Mouse (Mus musculus) thymus, adult 2 months (tissue): ENCODE measurements around the gene Pex13. TPM values are rescaled to one million over a fixed set of nuclear protein-coding genes. Genes with fewer than 3 reads are reported as not detected.

Source experiments
- DNase-seq: peaks from one replicate; pipeline ENCODE4 v3.0.0; 2021
- H3K27ac ChIP-seq: fragments of 200-500 bp; 2 replicates; pipeline ENCODE4 v1.5.1; 2012; ENCODE audit warnings: low read length, control low read depth; ENCODE audit not compliant: control insufficient read depth, insufficient read depth
- H3K27me3 ChIP-seq: fragments of 200-500 bp; 2 replicates; pipeline ENCODE4 v1.6.1; 2012; ENCODE audit warnings: mild to moderate bottlenecking, low read length, moderate library complexity, mixed read lengths; ENCODE audit not compliant: control insufficient read depth, insufficient read depth
- H3K36me3 ChIP-seq: fragments of 200-500 bp; 2 replicates; pipeline ENCODE4 v1.6.1; 2012; ENCODE audit warnings: mild to moderate bottlenecking, low read length, moderate library complexity; ENCODE audit not compliant: control insufficient read depth, insufficient read depth
- H3K4me1 ChIP-seq: fragments of 200-500 bp; replicated peaks from 2 replicates; pipeline ENCODE4 v1.6.1; 2012; ENCODE audit warnings: low read length; ENCODE audit not compliant: control insufficient read depth, insufficient read depth
- H3K4me3 ChIP-seq: fragments of 200-500 bp; 2 replicates; pipeline ENCODE4 v1.5.1; 2012; ENCODE audit warnings: mild to moderate bottlenecking, low read length, control low read depth, moderate library complexity; ENCODE audit not compliant: control insufficient read depth, insufficient read depth
- CTCF ChIP-seq: fragments of 200-500 bp; IDR thresholded peaks from 2 replicates; pipeline ENCODE4 v1.5.1; 2012; ENCODE audit warnings: mild to moderate bottlenecking, control low read depth, low read length, moderate library complexity, borderline replicate concordance; ENCODE audit not compliant: control insufficient read depth, poor library complexity, insufficient read depth; ENCODE audit errors: extremely low read depth
- POLR2A ChIP-seq: fragments of 200-500 bp; IDR thresholded peaks from 2 replicates; pipeline ENCODE4 v1.6.1; 2012; ENCODE audit warnings: mild to moderate bottlenecking, low read length, control low read depth, moderate library complexity; ENCODE audit not compliant: control insufficient read depth, poor library complexity, insufficient read depth; ENCODE audit errors: extremely low read depth
- WGBS: fragments of 180-500 bp; shearing (Covaris S2); methylation state at CpG from one replicate; pipeline ENCODE4 v1.1.7; 2018; 5-methylcytosine and 5-hydroxymethylcytosine counted together
- polyA plus RNA-seq: library from polyadenylated mRNA; depleted of rRNA; stranded (reverse); fragments of >200 nt; gene quantifications from 2 replicates; pipeline ENCODE4 v1.2.3, GENCODE M21; 2012

Pex13 gene
- polyA plus RNA-seq, 1 experiment: 7.5 TPM

GRCm38 (mm10) chr11:23695847-23696246 lies 30.1 kb upstream of the Pex13 start:
- H3K4me3 ChIP-seq: no peak overlapping the region
- TF ChIP-seq CTCF: no peak
- TF ChIP-seq POLR2A: no peak
- no peak for DNase-seq
- H3K4me1 ChIP-seq: no peaks in the 10 kb centered on the region; the same call in 1 of the 2 replicates
- no peaks in the 10 kb centered on the region for H3K36me3 ChIP-seq
- H3K27ac ChIP-seq: no peak overlapping the region
- no peaks in the 10 kb centered on the region for H3K27me3 ChIP-seq

DNA sequence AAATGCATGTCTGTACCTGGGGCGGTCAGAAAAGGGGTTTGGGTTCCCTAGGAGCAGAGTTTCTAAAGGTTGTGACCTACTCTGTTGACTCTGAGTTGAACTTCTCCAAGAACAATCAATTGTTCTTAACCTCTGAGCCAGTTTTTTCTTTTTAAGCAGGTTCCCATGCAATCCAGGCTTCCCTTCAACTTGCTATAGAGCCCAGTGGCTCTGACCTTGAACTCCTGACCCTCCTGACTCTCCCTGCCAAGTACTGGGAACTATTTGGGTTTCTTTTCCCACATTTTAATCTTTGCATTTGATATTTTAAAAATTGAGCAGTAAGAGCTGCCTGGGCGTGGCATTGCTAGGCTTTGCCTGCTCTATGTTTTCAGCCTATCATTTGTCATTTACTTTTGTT lies 27.5 kb upstream of the Pex13 start:
- H3K4me1 ChIP-seq: peaks cover 2% of the 10 kb centered on the region
- H3K36me3 ChIP-seq: no peaks in the 10 kb centered on the region
- no peak overlapping the region for H3K27ac ChIP-seq
- DNase-seq: no peak
- TF ChIP-seq POLR2A (no peak), CTCF (no peak)
- no peaks in the 10 kb centered on the region for H3K27me3 ChIP-seq
- 94% methylated on average over 2 of the region's 2 CpGs for WGBS
- no peak overlapping the region for H3K4me3 ChIP-seq

- Histone ChIP-seq H3K4me1 (peaks cover 2% of the 10 kb centered on the region), H3K36me3 (0 out of 2 replicates have a peak, but pooled peaks cover 3% of the 10 kb centered on the region), H3K4me3 (no peak overlapping the region), H3K27me3 (no peaks in the 10 kb centered on the region), H3K27ac (no peak overlapping the region)
- 84% methylated on average over 1 of the region's 1 CpGs for WGBS
- DNase-seq: no peak
- TF ChIP-seq POLR2A: no peak
- no peak for TF ChIP-seq CTCF
These were observed 22.3 kb upstream of the Pex13 start for GRCm38 (mm10) chr11:23688060-23688459.

DNA sequence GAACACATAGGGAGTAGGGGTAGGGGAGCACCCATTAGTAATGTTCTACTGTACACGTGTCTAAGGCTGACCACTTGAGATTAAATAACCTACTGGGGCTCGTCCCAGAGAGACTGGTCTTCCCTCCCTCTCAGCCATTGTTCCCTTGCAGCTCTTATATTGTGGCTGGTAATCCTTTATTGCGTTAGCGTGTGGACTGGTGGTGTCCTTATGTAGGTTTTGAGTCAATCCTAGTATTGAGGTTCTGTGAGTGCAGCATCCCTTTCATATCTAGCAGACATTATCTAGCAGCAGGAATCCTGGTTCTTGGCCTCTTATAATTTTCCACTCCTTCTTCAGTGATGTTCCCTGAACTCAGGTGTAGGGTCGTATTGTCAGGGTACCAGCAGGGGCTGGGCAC lies 20.9 kb upstream of the Pex13 start:
- 93% methylated on average over 5 of the region's 5 CpGs for WGBS
- TF ChIP-seq POLR2A (no peak), CTCF (no peak)
- no peak overlapping the region for H3K27ac ChIP-seq
- DNase-seq: no peak
- no peak overlapping the region for H3K4me3 ChIP-seq
- no peaks in the 10 kb centered on the region for H3K27me3 ChIP-seq
- peaks cover 2% of the 10 kb centered on the region for H3K4me1 ChIP-seq
- 0 out of 2 replicates have a peak, but pooled peaks cover 3% of the 10 kb centered on the region for H3K36me3 ChIP-seq

- H3K27ac ChIP-seq: no peak overlapping the region
- TF ChIP-seq CTCF: no peak
- no peak for TF ChIP-seq POLR2A
- no peaks in the 10 kb centered on the region for H3K36me3 ChIP-seq
- H3K27me3 ChIP-seq: no peaks in the 10 kb centered on the region
- no peak overlapping the region for H3K4me3 ChIP-seq
- no peak for DNase-seq
- H3K4me1 ChIP-seq: no peaks in the 10 kb centered on the region
- WGBS: 72% methylated on average over 5 of the region's 5 CpGs
These were observed 16.8 kb upstream of the Pex13 start for GRCm38 (mm10) chr11:23682561-23682960.

- H3K27me3 ChIP-seq: no peaks in the 10 kb centered on the region
- WGBS: 97% methylated on average over 6 of the region's 6 CpGs
- H3K36me3 ChIP-seq: no peaks in the 10 kb centered on the region
- DNase-seq: no peak
- H3K4me1 ChIP-seq: no peaks in the 10 kb centered on the region
- H3K27ac ChIP-seq: no peak overlapping the region
- H3K4me3 ChIP-seq: no peak overlapping the region
- TF ChIP-seq CTCF: no peak
- TF ChIP-seq POLR2A: no peak
These were observed 14.7 kb upstream of the Pex13 start for GRCm38 (mm10) chr11:23680435-23680950.

DNA sequence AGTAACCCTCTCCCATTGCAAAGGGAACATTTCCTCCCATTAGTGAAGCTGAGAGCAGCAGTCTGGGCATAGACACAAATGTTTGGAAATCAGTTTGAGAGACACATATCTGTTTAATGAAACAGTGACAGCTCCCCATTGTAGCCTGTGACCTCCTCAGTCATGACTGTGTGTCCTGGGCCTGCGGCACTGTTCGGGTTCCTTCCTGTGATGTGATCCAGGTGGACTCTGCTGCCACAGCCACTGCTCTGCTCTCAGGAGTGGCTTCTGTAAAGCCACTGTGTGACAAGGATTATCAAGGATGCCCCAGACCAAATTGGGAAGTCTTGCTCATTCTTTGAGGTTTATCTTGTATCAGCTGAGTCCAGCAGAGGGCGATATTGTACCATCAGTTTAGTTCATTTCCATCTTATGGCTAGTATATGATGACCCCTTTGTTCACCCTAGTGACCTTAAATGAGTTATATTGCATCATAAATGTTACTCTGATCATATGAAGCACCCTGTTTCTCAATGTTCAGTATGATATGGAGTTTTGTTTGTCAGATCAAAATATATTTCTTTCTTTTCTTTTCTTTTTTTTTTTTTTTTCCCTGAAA lies 13.4 kb upstream of the Pex13 start:
- TF ChIP-seq CTCF: no peak
- TF ChIP-seq POLR2A: no peak
- H3K27me3 ChIP-seq: no peaks in the 10 kb centered on the region
- H3K36me3 ChIP-seq: peaks cover 11% of the 10 kb centered on the region
- WGBS: 55% methylated on average over 3 of the region's 3 CpGs
- H3K4me3 ChIP-seq: no peak overlapping the region
- no peak overlapping the region for H3K27ac ChIP-seq
- H3K4me1 ChIP-seq: no peaks in the 10 kb centered on the region
- DNase-seq: peak; percentile 68
